Mouse (Mus musculus) stomach, embryonic 16.5 days (tissue): ENCODE data around the gene Itga11. TPM values are rescaled to one million over a fixed set of nuclear protein-coding genes. Genes with fewer than 3 reads are reported as not detected.

Source experiments
- ATAC-seq: fragments of 200-750 bp; cut with Nextera tagmentation; 2 replicates; pipeline ENCODE4 v1.8.0; 2017; ENCODE audit warnings: moderate number of reproducible peaks, moderate TSS enrichment; ENCODE audit not compliant: insufficient read depth, low FRiP score
- H3K27ac ChIP-seq: fragments of 300-500 bp; sonication (generic); 2 replicates; pipeline ENCODE4 v1.5.1; 2014; ENCODE audit warnings: low read length
- H3K27me3 ChIP-seq: fragments of 300-500 bp; sonication (generic); 2 replicates; pipeline ENCODE4 v1.6.1; 2014; ENCODE audit warnings: low read length, control low read depth, mixed read lengths; ENCODE audit not compliant: control insufficient read depth, insufficient read depth
- H3K36me3 ChIP-seq: fragments of 300-500 bp; sonication (generic); 2 replicates; pipeline ENCODE4 v1.6.1; 2014; ENCODE audit warnings: low read length; ENCODE audit not compliant: control insufficient read depth, insufficient read depth
- H3K4me1 ChIP-seq: fragments of 300-500 bp; sonication (generic); 2 replicates; pipeline ENCODE4 v1.6.1; 2014; ENCODE audit warnings: low read length, control low read depth, mixed read lengths; ENCODE audit not compliant: control insufficient read depth, insufficient read depth
- H3K4me2 ChIP-seq: fragments of 300-500 bp; sonication (generic); 2 replicates; pipeline ENCODE4 v1.6.1; 2014; ENCODE audit warnings: low read depth, low read length, mixed read lengths
- H3K4me3 ChIP-seq: fragments of 300-500 bp; sonication (generic); replicated peaks from 2 replicates; pipeline ENCODE4 v1.5.1; 2014; ENCODE audit warnings: mild to moderate bottlenecking, low read length
- H3K9ac ChIP-seq: fragments of 300-500 bp; sonication (generic); 2 replicates; pipeline ENCODE4 v1.6.1; 2014; ENCODE audit warnings: low read length
- H3K9me3 ChIP-seq: fragments of 300-500 bp; sonication (generic); replicated peaks from 2 replicates; pipeline ENCODE4 v1.6.1; 2016; ENCODE audit warnings: low read length, control low read depth; ENCODE audit not compliant: control insufficient read depth
- WGBS: fragments of 180-500 bp; shearing (Covaris S2); extraction: QIAGEN DNeasy Blood & Tissue Kit; methylation state at CpG from one replicate; pipeline ENCODE4 v1.1.7; 2014; 5-methylcytosine and 5-hydroxymethylcytosine counted together
- polyA plus RNA-seq: library from polyadenylated mRNA; unstranded; fragments of >200 nt; fragmentation: Nextera tagmentation; extraction: Ambion mirVana; gene quantifications from 2 replicates; pipeline ENCODE4 v1.2.1, GENCODE M21; 2015

The Itga11 gene
- polyA plus RNA-seq, 1 experiment from 2014 or later, result 1.7 TPM

DNA sequence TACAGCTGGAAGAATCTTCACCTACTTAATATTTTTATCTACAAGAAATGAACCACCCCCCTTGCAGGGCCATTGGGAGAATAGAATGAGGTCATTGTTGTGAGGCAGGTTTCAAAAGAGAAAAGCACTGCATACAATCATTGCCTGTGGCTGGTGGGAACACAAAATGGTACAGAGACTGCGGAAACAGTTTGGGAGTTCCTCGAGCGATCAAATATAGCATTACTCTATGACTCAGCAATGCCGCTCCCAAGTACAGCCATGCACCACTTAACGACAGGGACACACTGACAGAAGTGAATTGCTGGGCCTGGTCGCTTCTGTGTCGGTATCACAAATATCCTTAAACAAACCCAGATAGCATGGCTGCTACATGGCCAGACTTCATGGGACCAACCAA, 4.4 kb upstream of the Itga11 start:
- Histone ChIP-seq H3K4me3 (no peak overlapping the region), H3K4me2 (no peak overlapping the region), H3K27me3 (peaks cover 16% of the 10 kb centered on the region), H3K9me3 (no peaks in the 10 kb centered on the region), H3K36me3 (no peaks in the 10 kb centered on the region), H3K9ac (no peak overlapping the region), H3K27ac (no peak overlapping the region), H3K4me1 (peaks cover 5% of the 10 kb centered on the region; the same call in 1 of the 2 replicates)
- WGBS, result 64% methylated on average over 7 of the region's 7 CpGs
- no peak for ATAC-seq

DNA sequence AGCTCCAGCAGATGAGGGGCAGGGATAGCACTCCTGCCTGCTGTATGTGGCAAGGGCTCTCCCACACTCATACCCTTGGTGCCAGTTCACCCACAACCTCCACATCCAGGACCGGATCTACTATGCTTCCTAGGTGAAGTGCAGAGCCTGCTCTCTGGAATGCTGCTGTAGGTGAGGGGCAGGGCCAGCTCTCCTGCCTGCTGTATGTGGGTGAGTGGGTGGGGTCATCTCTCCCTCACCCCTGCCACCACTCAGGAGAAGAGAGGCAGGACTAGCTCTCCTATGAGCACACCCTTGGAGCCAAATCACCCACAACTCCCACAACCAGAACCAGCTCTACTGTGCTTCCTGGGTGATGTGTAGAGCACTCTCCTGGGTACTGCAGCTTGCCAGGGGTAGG, 2.5 kb upstream of the Itga11 start:
- WGBS, result 73% methylated on average over 1 of the region's 1 CpGs
- peaks cover 14% of the 10 kb centered on the region for H3K4me1 ChIP-seq
- H3K9ac ChIP-seq, result no peak overlapping the region
- H3K27ac ChIP-seq, result no peak overlapping the region
- H3K27me3 ChIP-seq, result peaks cover 27% of the 10 kb centered on the region
- no peak overlapping the region for H3K4me2 ChIP-seq
- H3K9me3 ChIP-seq, result no peaks in the 10 kb centered on the region
- no peak for ATAC-seq
- no peaks in the 10 kb centered on the region for H3K36me3 ChIP-seq
- no peak overlapping the region for H3K4me3 ChIP-seq

DNA sequence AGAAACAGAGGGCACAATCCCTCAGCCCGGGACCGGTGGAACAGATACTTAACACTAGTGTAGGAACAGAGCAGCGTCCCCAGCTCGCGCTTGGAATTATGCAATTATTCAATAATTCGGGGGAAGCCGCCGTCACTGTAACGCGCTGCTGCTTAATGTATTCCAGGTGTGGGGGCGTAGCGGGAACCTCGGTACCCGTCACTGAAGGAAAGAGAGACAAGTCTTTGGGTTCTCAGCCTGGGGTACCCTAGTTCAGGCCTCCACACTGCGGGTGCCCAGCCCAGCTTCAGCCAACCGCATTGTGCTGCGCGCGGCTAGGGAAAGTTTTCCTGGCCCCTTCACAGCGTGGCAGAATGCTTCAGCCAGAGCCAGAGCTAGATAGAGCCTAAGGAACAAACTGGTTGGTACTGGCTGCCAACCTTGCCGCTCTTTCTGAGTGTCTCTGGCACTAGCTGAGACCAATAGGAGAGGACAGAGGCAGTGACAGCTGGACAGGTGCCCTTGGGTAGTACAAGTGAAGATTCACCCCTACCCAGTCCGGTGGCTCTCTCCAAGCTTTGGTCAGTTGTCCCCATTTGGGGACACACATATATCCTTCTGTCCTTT, 1.0 kb downstream of the Itga11 start:
- no peak for ATAC-seq
- H3K4me3 ChIP-seq, result peak overlapping the region; percentile 49
- peaks cover 27% of the 10 kb centered on the region for H3K27me3 ChIP-seq
- H3K4me1 ChIP-seq, result peaks cover 14% of the 10 kb centered on the region
- peak overlapping the region; percentile 16 for H3K9ac ChIP-seq
- H3K27ac ChIP-seq, result no peak overlapping the region
- no peaks in the 10 kb centered on the region for H3K36me3 ChIP-seq
- 10% methylated on average over 22 of the region's 22 CpGs for WGBS
- no peaks in the 10 kb centered on the region for H3K9me3 ChIP-seq
- H3K4me2 ChIP-seq, result peak overlapping the region; percentile 92

DNA sequence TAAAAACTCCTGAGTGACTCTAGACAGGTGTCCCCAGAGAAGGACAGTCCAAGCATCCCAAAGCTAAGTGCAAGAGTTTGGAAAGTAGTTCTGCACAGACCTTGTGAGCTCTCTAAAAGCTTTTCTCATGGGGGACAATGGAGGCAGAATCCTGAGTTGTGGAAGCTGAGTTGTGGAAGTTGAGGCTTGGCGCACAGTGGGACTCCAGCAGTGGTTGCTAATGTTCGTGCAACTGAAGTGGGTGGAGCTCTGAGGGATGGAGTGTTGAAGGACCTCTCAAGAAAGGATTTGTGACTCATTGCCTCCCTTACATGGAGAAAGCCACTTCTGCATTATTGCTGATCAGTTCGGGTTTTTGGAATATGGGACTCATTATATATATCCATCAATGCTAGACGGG, 1.8 kb downstream of the Itga11 start:
- Histone ChIP-seq H3K4me1 (peaks cover 14% of the 10 kb centered on the region), H3K4me3 (no peak overlapping the region), H3K9ac (no peak overlapping the region), H3K27me3 (peaks cover 27% of the 10 kb centered on the region), H3K9me3 (no peaks in the 10 kb centered on the region), H3K36me3 (no peaks in the 10 kb centered on the region), H3K4me2 (no peak overlapping the region), H3K27ac (no peak overlapping the region)
- 73% methylated on average over 4 of the region's 4 CpGs for WGBS
- ATAC-seq, result no peak

DNA sequence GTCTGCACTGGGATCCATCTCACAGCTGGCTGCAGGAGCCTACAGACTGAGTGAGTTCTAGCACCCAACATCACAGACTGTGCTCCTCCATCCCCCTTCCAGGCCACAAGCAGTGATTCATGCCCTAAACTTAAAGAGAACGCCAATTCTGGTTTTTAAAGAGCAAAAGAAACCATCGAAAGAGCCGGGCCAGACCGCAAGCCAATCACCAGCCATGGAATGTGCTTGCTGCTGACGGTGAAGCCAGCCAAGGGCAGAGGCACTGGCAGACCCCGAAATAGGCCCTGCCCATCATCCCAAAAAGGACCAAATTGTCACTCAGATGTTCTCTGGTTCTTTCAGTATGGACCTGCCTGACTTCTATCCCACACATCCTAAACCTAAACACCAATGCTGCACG, 6.7 kb downstream of the Itga11 start:
- 84% methylated on average over 7 of the region's 7 CpGs for WGBS
- no peak overlapping the region for H3K27ac ChIP-seq
- peaks cover 1% of the 10 kb centered on the region for H3K27me3 ChIP-seq
- no peaks in the 10 kb centered on the region for H3K36me3 ChIP-seq
- no peaks in the 10 kb centered on the region for H3K9me3 ChIP-seq
- no peak overlapping the region for H3K4me3 ChIP-seq
- H3K9ac ChIP-seq, result no peak overlapping the region
- ATAC-seq, result no peak
- no peaks in the 10 kb centered on the region for H3K4me1 ChIP-seq
- H3K4me2 ChIP-seq, result no peak overlapping the region

DNA sequence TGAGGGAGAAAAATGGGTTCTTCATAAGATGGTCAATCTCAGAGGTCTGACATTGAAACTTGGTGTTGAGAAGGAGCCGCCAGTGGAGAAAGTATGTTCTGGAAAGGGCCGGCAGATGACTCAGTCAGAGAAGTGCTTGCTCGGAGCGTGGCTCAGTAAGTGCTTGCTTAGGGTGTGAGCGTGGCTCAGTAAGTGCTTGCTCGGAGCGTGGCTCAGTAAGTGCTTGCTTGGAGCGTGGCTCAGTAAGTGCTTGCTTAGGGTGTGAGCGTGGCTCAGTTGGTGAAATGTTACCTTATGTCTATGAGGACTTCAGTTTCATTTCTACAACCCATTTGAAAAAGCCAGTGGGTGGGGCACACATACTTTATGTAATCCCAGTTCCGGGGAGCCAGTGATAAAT, 12.1 kb downstream of the Itga11 start:
- ATAC-seq, result no peak

DNA sequence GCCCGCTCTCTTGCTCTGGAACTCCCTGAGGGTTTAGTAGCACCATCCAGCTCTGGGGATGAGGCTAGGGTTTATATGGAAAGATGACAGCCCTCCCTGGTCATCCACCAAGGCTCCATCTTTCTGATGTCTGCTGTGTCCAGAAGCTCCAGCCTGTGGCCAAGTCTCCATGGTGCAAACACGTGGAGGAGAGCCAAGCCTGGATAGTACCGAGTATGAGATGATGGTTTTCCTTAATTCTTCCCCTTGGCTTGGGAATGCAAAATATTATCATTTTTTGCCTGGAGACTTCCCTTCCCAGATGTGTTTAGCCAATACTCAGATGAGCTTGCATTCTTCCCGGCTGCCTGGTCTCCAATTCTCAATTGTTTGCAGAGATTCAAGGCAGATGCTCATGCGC, 16.4 kb downstream of the Itga11 start:
- Histone ChIP-seq H3K4me3 (no peak overlapping the region), H3K27me3 (no peaks in the 10 kb centered on the region), H3K36me3 (no peaks in the 10 kb centered on the region), H3K9ac (no peak overlapping the region), H3K4me1 (no peaks in the 10 kb centered on the region), H3K27ac (no peak overlapping the region), H3K4me2 (no peak overlapping the region), H3K9me3 (no peaks in the 10 kb centered on the region)
- WGBS, result 68% methylated on average over 5 of the region's 5 CpGs
- ATAC-seq, result no peak

More for the DNA sequence above, 12.1 kb downstream of the Itga11 start:
- Histone ChIP-seq H3K4me2 (no peak overlapping the region), H3K4me1 (no peaks in the 10 kb centered on the region), H3K9me3 (no peaks in the 10 kb centered on the region), H3K36me3 (no peaks in the 10 kb centered on the region), H3K27me3 (no peaks in the 10 kb centered on the region), H3K9ac (no peak overlapping the region), H3K27ac (no peak overlapping the region), H3K4me3 (no peak overlapping the region)
- 79% methylated on average over 10 of the region's 10 CpGs for WGBS

DNA sequence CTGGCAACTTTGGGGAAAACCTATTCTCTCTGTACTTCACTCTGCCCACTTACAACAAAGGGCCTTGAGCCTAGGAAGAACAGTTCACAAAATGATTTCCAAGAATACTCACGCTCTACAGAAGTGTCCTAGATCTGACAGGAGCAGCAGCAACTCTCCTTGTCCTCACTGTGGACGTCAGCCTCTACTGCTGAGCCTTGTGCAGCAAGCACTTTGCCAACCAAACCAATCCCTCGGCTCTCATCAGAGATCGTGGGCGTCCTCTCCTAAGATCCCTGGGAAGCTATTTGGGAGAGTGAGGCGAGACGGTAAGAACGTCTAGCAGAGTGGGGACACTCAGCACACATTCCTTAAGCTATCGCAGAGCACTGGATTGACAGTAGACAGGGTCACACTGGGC, 17.6 kb downstream of the Itga11 start:
- no peak for ATAC-seq
- H3K4me3 ChIP-seq, result no peak overlapping the region
- H3K4me1 ChIP-seq, result no peaks in the 10 kb centered on the region
- H3K4me2 ChIP-seq, result no peak overlapping the region
- H3K9me3 ChIP-seq, result no peaks in the 10 kb centered on the region
- H3K27ac ChIP-seq, result no peak overlapping the region
- H3K36me3 ChIP-seq, result no peaks in the 10 kb centered on the region
- no peaks in the 10 kb centered on the region for H3K27me3 ChIP-seq
- H3K9ac ChIP-seq, result no peak overlapping the region
- WGBS, result 74% methylated on average over 9 of the region's 9 CpGs

DNA sequence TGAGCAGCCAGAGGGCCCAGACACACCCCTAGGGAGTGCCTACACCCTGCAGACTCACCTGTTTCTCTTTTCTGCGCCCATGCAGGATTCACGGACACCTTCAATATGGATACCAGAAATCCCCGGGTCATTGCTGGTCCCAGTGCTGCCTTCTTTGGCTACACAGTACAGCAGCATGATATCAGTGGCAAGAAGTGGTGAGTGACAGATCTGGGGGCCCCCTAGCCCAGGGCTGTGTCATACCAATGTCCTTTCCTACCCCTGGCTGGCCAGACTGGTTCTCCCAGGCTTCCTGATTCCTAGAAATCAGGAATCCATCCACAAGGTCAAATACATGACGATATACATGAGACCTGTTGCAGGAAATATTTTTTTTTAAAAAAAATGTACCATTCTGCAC, 19.2 kb downstream of the Itga11 start:
- WGBS, result 81% methylated on average over 4 of the region's 4 CpGs
- Histone ChIP-seq H3K4me1 (no peaks in the 10 kb centered on the region), H3K4me2 (no peak overlapping the region), H3K4me3 (no peak overlapping the region), H3K27me3 (no peaks in the 10 kb centered on the region), H3K27ac (no peak overlapping the region), H3K36me3 (no peaks in the 10 kb centered on the region), H3K9ac (no peak overlapping the region), H3K9me3 (no peaks in the 10 kb centered on the region)
- no peak for ATAC-seq

DNA sequence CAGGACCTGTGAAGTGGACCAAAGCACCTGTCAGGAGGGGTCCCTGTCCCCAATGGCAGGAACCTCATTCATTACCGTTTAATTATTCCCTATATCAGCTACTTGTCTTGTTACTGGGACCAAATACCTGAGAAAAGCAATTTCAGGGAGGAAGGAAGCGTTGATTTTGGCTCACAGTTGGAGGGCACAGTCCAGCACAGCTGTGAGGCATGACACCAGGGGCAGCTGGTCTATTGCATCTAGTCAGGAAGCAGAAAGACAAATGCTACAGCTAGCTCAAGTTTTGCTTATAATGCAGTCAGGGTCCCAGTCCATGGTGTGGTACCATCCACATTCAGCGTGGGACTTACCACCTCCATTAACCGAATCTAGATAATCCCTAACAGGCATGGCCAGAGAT, 29.6 kb downstream of the Itga11 start:
- ATAC-seq, result no peak
- H3K36me3 ChIP-seq, result no peaks in the 10 kb centered on the region
- 84% methylated on average over 4 of the region's 4 CpGs for WGBS

More for the DNA sequence above, 29.6 kb downstream of the Itga11 start:
- no peaks in the 10 kb centered on the region for H3K27me3 ChIP-seq
- no peaks in the 10 kb centered on the region for H3K9me3 ChIP-seq
- no peak overlapping the region for H3K4me2 ChIP-seq
- H3K27ac ChIP-seq, result no peak overlapping the region
- no peak overlapping the region for H3K9ac ChIP-seq
- H3K4me1 ChIP-seq, result peaks cover 11% of the 10 kb centered on the region
- no peak overlapping the region for H3K4me3 ChIP-seq
